Mouse (Mus musculus): ENCODE data around the gene Sult3a2. TPM values are rescaled to one million over a fixed set of nuclear protein-coding genes. Genes with fewer than 3 reads are reported as not detected.
"Not testable (repeated sequence)": the region's sequence is repeated elsewhere in the genome, so short reads cannot be mapped to it uniquely, and the experiment has no call there.

Sult3a2 gene
- total and polyA plus RNA-seq, 2 experiments from 2014 or later: not detected

GRCm38 (mm10) chr10:33787541-33787940, 1.0 kb upstream of the Sult3a2 start:
- no peak overlapping the region for H3K4me3 ChIP-seq (ENCODE audit: low read depth, low read length)
- H3K36me3 ChIP-seq (replicated peaks; ENCODE audit: control insufficient read depth, insufficient read depth, low read length): no peaks in the 10 kb centered on the region
- no peaks in the 10 kb centered on the region for H3K9me3 ChIP-seq (replicated peaks; ENCODE audit: control insufficient read depth, low read length)
- no peak overlapping the region for H3K27ac ChIP-seq (ENCODE audit: low read depth)
- H3K27me3 ChIP-seq (ENCODE audit: control insufficient read depth, insufficient read depth, low read length): no peaks in the 10 kb centered on the region
- TF ChIP-seq CTCF (IDR thresholded peaks at IDR 0.05; ENCODE audit: low read depth) (no peak), EP300 (IDR thresholded peaks at IDR 0.05; ENCODE audit: low read depth) (no peak)
- H3K4me1 ChIP-seq (ENCODE audit: control insufficient read depth, insufficient read depth): no peaks in the 10 kb centered on the region
- H3K4me2 ChIP-seq (ENCODE audit: low read depth, low read length): no peak overlapping the region
- ATAC-seq (ENCODE audit: insufficient read depth, low read depth) (no peak), DNase-seq (ENCODE audit: low spot score) (no peak)
- no peak overlapping the region for H3K9ac ChIP-seq (replicated peaks; ENCODE audit: low read depth, low read length)

- H3K4me3 ChIP-seq (ENCODE audit: low read depth, low read length); DNase-seq (ENCODE audit: low spot score); H3K36me3 ChIP-seq (replicated peaks; ENCODE audit: control insufficient read depth, insufficient read depth, low read length); H3K27ac ChIP-seq (ENCODE audit: low read depth); H3K4me2 ChIP-seq (ENCODE audit: low read depth, low read length); H3K27me3 ChIP-seq (ENCODE audit: control insufficient read depth, insufficient read depth, low read length); H3K9me3 ChIP-seq (replicated peaks; ENCODE audit: control insufficient read depth, low read length); H3K9ac ChIP-seq (replicated peaks; ENCODE audit: low read depth, low read length); ATAC-seq (ENCODE audit: insufficient read depth, low read depth); H3K4me1 ChIP-seq (ENCODE audit: control insufficient read depth, insufficient read depth): not testable (repeated sequence)
- 83% methylated on average over 7 of the region's 7 CpGs for WGBS
Measured at GRCm38 (mm10) chr10:33735251-33735650, 51.3 kb downstream of the Sult3a2 start.

- H3K27me3 ChIP-seq (ENCODE audit: control insufficient read depth, insufficient read depth, low read length): no peaks in the 10 kb centered on the region
- DNase-seq (ENCODE audit: low spot score) (no peak), ATAC-seq (ENCODE audit: insufficient read depth, low read depth) (no peak)
- H3K27ac ChIP-seq (ENCODE audit: low read depth): no peak overlapping the region
- no peak overlapping the region for H3K4me3 ChIP-seq (ENCODE audit: low read depth, low read length)
- no peaks in the 10 kb centered on the region for H3K4me1 ChIP-seq (ENCODE audit: control insufficient read depth, insufficient read depth)
- no peak for TF ChIP-seq CTCF (IDR thresholded peaks at IDR 0.05; ENCODE audit: low read depth)
- no peak for TF ChIP-seq EP300 (IDR thresholded peaks at IDR 0.05; ENCODE audit: low read depth)
- no peaks in the 10 kb centered on the region for H3K9me3 ChIP-seq (replicated peaks; ENCODE audit: control insufficient read depth, low read length)
- no peaks in the 10 kb centered on the region for H3K36me3 ChIP-seq (replicated peaks; ENCODE audit: control insufficient read depth, insufficient read depth, low read length)
- no peak overlapping the region for H3K9ac ChIP-seq (replicated peaks; ENCODE audit: low read depth, low read length)
- H3K4me2 ChIP-seq (ENCODE audit: low read depth, low read length): no peak overlapping the region
Measured at GRCm38 (mm10) chr10:33733241-33733640, 53.3 kb downstream of the Sult3a2 start.

- H3K9me3 ChIP-seq (replicated peaks; ENCODE audit: control insufficient read depth, low read length): no peaks in the 10 kb centered on the region
- H3K27ac ChIP-seq (ENCODE audit: low read depth): no peak overlapping the region
- WGBS: 72% methylated on average over 4 of the region's 4 CpGs
- ATAC-seq (ENCODE audit: insufficient read depth, low read depth) (no peak), DNase-seq (ENCODE audit: low spot score) (no peak)
- no peak overlapping the region for H3K9ac ChIP-seq (replicated peaks; ENCODE audit: low read depth, low read length)
- no peak overlapping the region for H3K4me3 ChIP-seq (ENCODE audit: low read depth, low read length)
- H3K36me3 ChIP-seq (replicated peaks; ENCODE audit: control insufficient read depth, insufficient read depth, low read length): no peaks in the 10 kb centered on the region
- TF ChIP-seq EP300 (IDR thresholded peaks at IDR 0.05; ENCODE audit: low read depth) (no peak), CTCF (IDR thresholded peaks at IDR 0.05; ENCODE audit: low read depth) (no peak)
- no peaks in the 10 kb centered on the region for H3K4me1 ChIP-seq (ENCODE audit: control insufficient read depth, insufficient read depth)
- no peaks in the 10 kb centered on the region for H3K27me3 ChIP-seq (ENCODE audit: control insufficient read depth, insufficient read depth, low read length)
- no peak overlapping the region for H3K4me2 ChIP-seq (ENCODE audit: low read depth, low read length)
Measured at GRCm38 (mm10) chr10:33732409-33733185, 53.9 kb downstream of the Sult3a2 start.

- Histone ChIP-seq H3K27me3 (ENCODE audit: control insufficient read depth, insufficient read depth, low read length) (no peaks in the 10 kb centered on the region), H3K36me3 (replicated peaks; ENCODE audit: control insufficient read depth, insufficient read depth, low read length) (no peaks in the 10 kb centered on the region)
Measured at GRCm38 (mm10) chr10:33723764-33724163, 62.7 kb downstream of the Sult3a2 start.

More at GRCm38 (mm10) chr10:33723764-33724163, 62.7 kb downstream of the Sult3a2 start:
- TF ChIP-seq CTCF (IDR thresholded peaks at IDR 0.05; ENCODE audit: low read depth) (no peak), EP300 (IDR thresholded peaks at IDR 0.05; ENCODE audit: low read depth) (no peak)
- H3K9ac ChIP-seq (replicated peaks; ENCODE audit: low read depth, low read length): no peak overlapping the region
- H3K4me1 ChIP-seq (ENCODE audit: control insufficient read depth, insufficient read depth): no peaks in the 10 kb centered on the region
- DNase-seq (ENCODE audit: low spot score) (no peak), ATAC-seq (ENCODE audit: insufficient read depth, low read depth) (no peak)
- WGBS: 27% methylated on average over 6 of the region's 6 CpGs
- H3K4me2 ChIP-seq (ENCODE audit: low read depth, low read length): no peak overlapping the region
- no peak overlapping the region for H3K4me3 ChIP-seq (ENCODE audit: low read depth, low read length)
- H3K27ac ChIP-seq (ENCODE audit: low read depth): no peak overlapping the region
- no peaks in the 10 kb centered on the region for H3K9me3 ChIP-seq (replicated peaks; ENCODE audit: control insufficient read depth, low read length)
